Mouse (Mus musculus): ENCODE results near the gene Fndc3b. TPM values are rescaled to one million over a fixed set of nuclear protein-coding genes. Genes with fewer than 3 reads are reported as not detected.

The Fndc3b gene
- polyA plus RNA-seq, 1 experiment: 5.0 TPM

DNA sequence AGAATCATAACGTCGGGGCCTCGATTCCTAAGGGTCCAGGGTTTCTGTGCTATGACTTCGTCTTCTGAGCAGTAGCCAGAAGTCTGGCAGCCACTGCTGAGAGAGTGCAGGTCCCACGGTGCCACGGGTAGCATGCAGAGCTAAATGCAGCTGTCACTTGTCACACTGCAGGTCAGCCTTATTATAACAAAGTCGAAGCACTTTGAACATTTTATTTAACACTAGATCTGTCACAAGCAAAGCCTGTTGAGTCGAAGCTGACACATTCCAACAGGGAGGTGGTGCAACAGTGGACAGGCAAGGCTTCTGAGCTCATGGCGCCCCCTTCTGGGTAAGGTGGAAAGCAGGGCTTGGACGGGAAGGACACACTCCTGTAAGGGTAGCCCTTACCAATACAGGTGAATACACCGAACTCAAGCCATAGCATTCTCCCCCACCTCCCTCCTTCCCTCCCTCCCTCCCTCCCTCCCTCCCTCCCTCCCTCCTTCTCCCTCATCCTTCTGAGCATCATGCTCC is 243.5 kb downstream of the Fndc3b start:
- Histone ChIP-seq H3K27ac (ENCODE audit: control insufficient read depth, insufficient read depth, low read depth, low read length) (no peak overlapping the region), H3K36me3 (ENCODE audit: control insufficient read depth, insufficient read depth, low read length) (no peaks in the 10 kb centered on the region), H3K4me1 (ENCODE audit: control insufficient read depth, insufficient read depth, low read length) (no peaks in the 10 kb centered on the region), H3K27me3 (ENCODE audit: control insufficient read depth, insufficient read depth, low read length) (no peaks in the 10 kb centered on the region), H3K4me3 (ENCODE audit: control insufficient read depth, low read depth, low read length) (no peak overlapping the region)
- peak; percentile 50; the same call in 1 of the 2 replicates for TF ChIP-seq CTCF (IDR thresholded peaks at IDR 0.05; ENCODE audit: control insufficient read depth, insufficient read depth, insufficient replicate concordance, low read depth, low read length)
- TF ChIP-seq POLR2A (IDR thresholded peaks at IDR 0.05; ENCODE audit: control insufficient read depth, low read depth, low read length): no peak

- Histone ChIP-seq H3K27me3 (ENCODE audit: control insufficient read depth, insufficient read depth, low read length) (no peaks in the 10 kb centered on the region), H3K36me3 (ENCODE audit: control insufficient read depth, insufficient read depth, low read length) (no peaks in the 10 kb centered on the region), H3K27ac (ENCODE audit: control insufficient read depth, insufficient read depth, low read depth, low read length) (no peak overlapping the region), H3K4me1 (ENCODE audit: control insufficient read depth, insufficient read depth, low read length) (no peaks in the 10 kb centered on the region), H3K4me3 (ENCODE audit: control insufficient read depth, low read depth, low read length) (no peak overlapping the region)
- TF ChIP-seq CTCF (IDR thresholded peaks at IDR 0.05; ENCODE audit: control insufficient read depth, insufficient read depth, insufficient replicate concordance, low read depth, low read length): no peak
- TF ChIP-seq POLR2A (IDR thresholded peaks at IDR 0.05; ENCODE audit: control insufficient read depth, low read depth, low read length): no peak
Observed at GRCm38 (mm10) chr3:27466297-27466901, 244.7 kb downstream of the Fndc3b start.

- Histone ChIP-seq H3K4me1 (ENCODE audit: control insufficient read depth, insufficient read depth, low read length) (no peaks in the 10 kb centered on the region), H3K36me3 (ENCODE audit: control insufficient read depth, insufficient read depth, low read length) (no peaks in the 10 kb centered on the region), H3K4me3 (ENCODE audit: control insufficient read depth, low read depth, low read length) (no peak overlapping the region), H3K27ac (ENCODE audit: control insufficient read depth, insufficient read depth, low read depth, low read length) (no peak overlapping the region), H3K27me3 (ENCODE audit: control insufficient read depth, insufficient read depth, low read length) (no peaks in the 10 kb centered on the region)
- TF ChIP-seq POLR2A (IDR thresholded peaks at IDR 0.05; ENCODE audit: control insufficient read depth, low read depth, low read length) (no peak), CTCF (IDR thresholded peaks at IDR 0.05; ENCODE audit: control insufficient read depth, insufficient read depth, insufficient replicate concordance, low read depth, low read length) (no peak)
Observed at GRCm38 (mm10) chr3:27463373-27463772, 247.7 kb downstream of the Fndc3b start.

GRCm38 (mm10) chr3:27462934-27463333 is 248.2 kb downstream of the Fndc3b start:
- Histone ChIP-seq H3K4me3 (ENCODE audit: control insufficient read depth, low read depth, low read length) (no peak overlapping the region), H3K36me3 (ENCODE audit: control insufficient read depth, insufficient read depth, low read length) (no peaks in the 10 kb centered on the region), H3K27me3 (ENCODE audit: control insufficient read depth, insufficient read depth, low read length) (no peaks in the 10 kb centered on the region), H3K4me1 (ENCODE audit: control insufficient read depth, insufficient read depth, low read length) (no peaks in the 10 kb centered on the region), H3K27ac (ENCODE audit: control insufficient read depth, insufficient read depth, low read depth, low read length) (no peak overlapping the region)
- TF ChIP-seq POLR2A (IDR thresholded peaks at IDR 0.05; ENCODE audit: control insufficient read depth, low read depth, low read length) (no peak), CTCF (IDR thresholded peaks at IDR 0.05; ENCODE audit: control insufficient read depth, insufficient read depth, insufficient replicate concordance, low read depth, low read length) (no peak)

DNA sequence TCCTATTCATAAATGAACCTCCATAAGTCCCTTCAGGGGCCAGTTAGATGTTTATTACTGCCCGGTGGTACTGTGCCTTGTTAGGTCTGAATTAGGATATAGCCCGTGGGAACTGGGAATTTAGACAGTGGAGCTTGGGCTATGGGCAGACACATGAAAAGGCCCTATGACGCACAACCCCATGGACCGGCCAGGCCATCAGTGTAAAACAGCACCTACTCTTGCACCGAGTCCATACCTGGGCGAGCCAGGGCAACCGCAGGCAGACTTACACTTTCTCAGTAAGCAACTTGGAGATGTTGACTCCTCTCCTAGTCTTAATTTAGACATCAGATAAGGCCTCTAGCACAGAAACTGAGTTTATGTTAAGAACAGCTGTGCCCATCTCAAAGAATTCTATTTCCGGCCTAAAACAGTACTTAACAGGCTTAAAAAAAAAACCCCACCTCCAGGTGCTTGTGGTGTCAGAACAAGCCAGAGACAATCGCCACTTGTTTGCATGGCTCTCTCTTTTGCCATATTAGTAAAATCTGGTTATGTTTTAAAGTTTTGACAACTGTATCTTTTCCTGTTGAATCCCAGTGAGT is 248.7 kb downstream of the Fndc3b start:
- H3K27ac ChIP-seq (ENCODE audit: control insufficient read depth, insufficient read depth, low read depth, low read length): no peak overlapping the region
- H3K27me3 ChIP-seq (ENCODE audit: control insufficient read depth, insufficient read depth, low read length): no peaks in the 10 kb centered on the region
- TF ChIP-seq CTCF (IDR thresholded peaks at IDR 0.05; ENCODE audit: control insufficient read depth, insufficient read depth, insufficient replicate concordance, low read depth, low read length) (no peak), POLR2A (IDR thresholded peaks at IDR 0.05; ENCODE audit: control insufficient read depth, low read depth, low read length) (no peak)
- no peaks in the 10 kb centered on the region for H3K36me3 ChIP-seq (ENCODE audit: control insufficient read depth, insufficient read depth, low read length)
- no peaks in the 10 kb centered on the region for H3K4me1 ChIP-seq (ENCODE audit: control insufficient read depth, insufficient read depth, low read length)
- H3K4me3 ChIP-seq (ENCODE audit: control insufficient read depth, low read depth, low read length): no peak overlapping the region

GRCm38 (mm10) chr3:27461861-27462260 is 249.2 kb downstream of the Fndc3b start:
- H3K4me1 ChIP-seq (ENCODE audit: control insufficient read depth, insufficient read depth, low read length): no peaks in the 10 kb centered on the region
- H3K36me3 ChIP-seq (ENCODE audit: control insufficient read depth, insufficient read depth, low read length): no peaks in the 10 kb centered on the region
- no peak overlapping the region for H3K27ac ChIP-seq (ENCODE audit: control insufficient read depth, insufficient read depth, low read depth, low read length)
- TF ChIP-seq POLR2A (IDR thresholded peaks at IDR 0.05; ENCODE audit: control insufficient read depth, low read depth, low read length): no peak
- TF ChIP-seq CTCF (IDR thresholded peaks at IDR 0.05; ENCODE audit: control insufficient read depth, insufficient read depth, insufficient replicate concordance, low read depth, low read length): no peak
- no peak overlapping the region for H3K4me3 ChIP-seq (ENCODE audit: control insufficient read depth, low read depth, low read length)
- no peaks in the 10 kb centered on the region for H3K27me3 ChIP-seq (ENCODE audit: control insufficient read depth, insufficient read depth, low read length)

- Histone ChIP-seq H3K27me3 (ENCODE audit: control insufficient read depth, insufficient read depth, low read length) (no peaks in the 10 kb centered on the region), H3K27ac (ENCODE audit: control insufficient read depth, insufficient read depth, low read depth, low read length) (no peak overlapping the region), H3K36me3 (ENCODE audit: control insufficient read depth, insufficient read depth, low read length) (no peaks in the 10 kb centered on the region), H3K4me1 (ENCODE audit: control insufficient read depth, insufficient read depth, low read length) (no peaks in the 10 kb centered on the region), H3K4me3 (ENCODE audit: control insufficient read depth, low read depth, low read length) (no peak overlapping the region)
- TF ChIP-seq POLR2A (IDR thresholded peaks at IDR 0.05; ENCODE audit: control insufficient read depth, low read depth, low read length) (no peak), CTCF (IDR thresholded peaks at IDR 0.05; ENCODE audit: control insufficient read depth, insufficient read depth, insufficient replicate concordance, low read depth, low read length) (peak; percentile 58; the same call in 1 of the 2 replicates)
Observed at GRCm38 (mm10) chr3:27461037-27461436, 250.1 kb downstream of the Fndc3b start.
